Comparison of ENCODE assay signal across 20 mouse cellular contexts in the genomic region with DNA sequence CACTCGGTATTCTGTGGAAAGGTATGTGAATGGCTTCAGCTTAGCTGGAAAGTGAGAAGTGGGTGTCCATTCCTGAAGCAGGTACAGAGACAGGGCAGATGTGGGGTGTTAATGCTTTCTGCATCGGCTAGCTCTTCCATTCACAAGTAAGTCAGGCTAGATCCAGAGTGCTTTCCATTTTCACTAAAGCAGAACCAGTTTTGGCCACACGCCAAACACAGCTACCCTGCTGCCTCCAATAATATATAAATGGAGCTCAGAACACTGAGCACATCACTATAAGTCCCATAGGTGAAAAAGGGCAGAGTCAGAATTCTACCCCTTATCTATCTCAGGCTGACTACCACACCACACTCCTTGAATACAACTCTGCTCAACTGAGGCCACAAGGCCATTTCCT.
DNase-seq lines count a peak whose midpoint lies in the region; ATAC-seq and TF ChIP-seq lines count a peak whose summit lies in the region.
"Had no signal": no experiment of that assay in that cellular context is flagged by ENCODE, and none has a peak within 500 bp of the region (broad histone marks: within the 10 kb centered on the region; RNA-seq: fewer than 3 reads in every experiment).

No protein-coding gene starts in this region.

- no peaks in the 10 kb centered on the region for H3K36me3 ChIP-seq in kidney, adult 2 months (ENCODE audit: control insufficient read depth, insufficient read depth, low read length)
- H3K36me3 ChIP-seq in kidney, embryonic 14.5 days (ENCODE audit: control insufficient read depth, insufficient read depth, low read length): no peaks in the 10 kb centered on the region
- no peaks in the 10 kb centered on the region for H3K36me3 ChIP-seq in lung, embryonic 14.5 days (ENCODE audit: insufficient read depth)
- H3K36me3 ChIP-seq: embryonic facial prominence, embryonic 13.5 days; forebrain, embryonic 12.5 days; G1E; heart, embryonic 12.5 days; hindbrain, embryonic 10.5 days had no signal

- peak; percentile 8 for DNase-seq in adrenal gland, postnatal 10 days
- DNase-seq in adrenal gland, postnatal 25 days: no peak
- peak; percentile 36 for DNase-seq in kidney, adult 2 months
- DNase-seq in lung, embryonic 14.5 days: peak; percentile 31
- no peak for DNase-seq in lung, postnatal 10 days
- peak; percentile 36 to 51 for DNase-seq in kidney, postnatal 4 days
- DNase-seq in urinary bladder, adult 2 months (ENCODE audit: low spot score): no peak
- DNase-seq: adrenal gland, postnatal 14 days; B cell, adult 2 months; cerebellum, adult 8-10 months; gastrocnemius, adult 2 months; gastrocnemius, postnatal 25 days had no signal

- no peak for TF ChIP-seq CTCF in kidney, adult 2 months (conservative IDR thresholded peaks at IDR 0.05; ENCODE audit: insufficient read depth, insufficient read length, low read depth, low read length)
- TF ChIP-seq CTCF in lung, embryonic 14.5 days (IDR thresholded peaks at IDR 0.05; ENCODE audit: low read depth): no peak

- no peak overlapping the region for H3K27ac ChIP-seq in kidney, adult 2 months (ENCODE audit: insufficient read depth, low read depth, low read length)
- no peak overlapping the region for H3K27ac ChIP-seq in kidney, embryonic 14.5 days (ENCODE audit: low read depth, low read length)
- no peak overlapping the region for H3K27ac ChIP-seq in lung, embryonic 14.5 days (ENCODE audit: low read depth)
- H3K27ac ChIP-seq: embryonic facial prominence, embryonic 13.5 days; forebrain, embryonic 12.5 days; gastrocnemius, adult 2 months; hindbrain, embryonic 10.5 days; hindbrain, embryonic 14.5 days had no signal

- no peak for ATAC-seq in kidney, embryonic 14.5 days (ENCODE audit: low FRiP score, low TSS enrichment)
- no peak for ATAC-seq in lung, embryonic 14.5 days (ENCODE audit: insufficient read depth)
- ATAC-seq: CD4-positive, CD25-positive, alpha-beta regulatory T cell, adult 4 months had no signal

- no peaks in the 10 kb centered on the region for H3K9me3 ChIP-seq in kidney, embryonic 14.5 days (ENCODE audit: control insufficient read depth, low read length)
- no peaks in the 10 kb centered on the region for H3K9me3 ChIP-seq in lung, embryonic 14.5 days (ENCODE audit: low read depth, low read length)
- H3K9me3 ChIP-seq: embryonic facial prominence, embryonic 13.5 days; forebrain, embryonic 12.5 days; G1E; heart, embryonic 12.5 days; hindbrain, embryonic 10.5 days had no signal

- no peak overlapping the region for H3K4me3 ChIP-seq in kidney, adult 2 months (ENCODE audit: insufficient read depth, low read depth, low read length)
- H3K4me3 ChIP-seq in kidney, embryonic 14.5 days (ENCODE audit: low read length): no peak overlapping the region
- no peak overlapping the region for H3K4me3 ChIP-seq in lung, embryonic 14.5 days (ENCODE audit: low read depth, low read length)
- H3K4me3 ChIP-seq: embryonic facial prominence, embryonic 13.5 days; forebrain, embryonic 12.5 days; gastrocnemius, adult 2 months; heart, embryonic 12.5 days; hindbrain, embryonic 10.5 days had no signal

- WGBS in kidney, adult 2 months: 60% methylated on average over 3 of the region's 3 CpGs
- 92% methylated on average over 3 of the region's 3 CpGs for WGBS in kidney, embryonic 14.5 days
- 82% methylated on average over 3 of the region's 3 CpGs for WGBS in lung, embryonic 14.5 days

- no peak for TF ChIP-seq POLR2A in kidney, adult 2 months (IDR thresholded peaks at IDR 0.05; ENCODE audit: low read depth, low read length)

- H3K4me2 ChIP-seq in kidney, embryonic 14.5 days (replicated peaks; ENCODE audit: low read depth, low read length): no peak overlapping the region
- H3K4me2 ChIP-seq in lung, embryonic 14.5 days: no peak overlapping the region
- H3K4me2 ChIP-seq: embryonic facial prominence, embryonic 13.5 days; forebrain, embryonic 12.5 days; heart, embryonic 12.5 days; hindbrain, embryonic 14.5 days had no signal

- H3K4me1 ChIP-seq in kidney, adult 2 months (ENCODE audit: control insufficient read depth, insufficient read depth, low read length): peaks cover 21% of the 10 kb centered on the region
- 0 out of 2 replicates have a peak, but pooled peaks cover 3% of the 10 kb centered on the region for H3K4me1 ChIP-seq in kidney, embryonic 14.5 days (ENCODE audit: control insufficient read depth, insufficient read depth, low read length)
- no peaks in the 10 kb centered on the region for H3K4me1 ChIP-seq in lung, embryonic 14.5 days (ENCODE audit: insufficient read depth)

- no peaks in the 10 kb centered on the region for H3K27me3 ChIP-seq in kidney, adult 2 months (replicated peaks; ENCODE audit: control insufficient read depth, insufficient read depth, low read length)
- H3K27me3 ChIP-seq in kidney, embryonic 14.5 days (ENCODE audit: control insufficient read depth, insufficient read depth, low read length): no peaks in the 10 kb centered on the region
- no peaks in the 10 kb centered on the region for H3K27me3 ChIP-seq in lung, embryonic 14.5 days (ENCODE audit: insufficient read depth, low read length)
- H3K27me3 ChIP-seq: embryonic facial prominence, embryonic 13.5 days; forebrain, embryonic 12.5 days; heart, embryonic 12.5 days had no signal

- no peak overlapping the region for H3K9ac ChIP-seq in kidney, embryonic 14.5 days (ENCODE audit: low read depth, low read length)
- H3K9ac ChIP-seq in lung, embryonic 14.5 days: no peak overlapping the region
- H3K9ac ChIP-seq: embryonic facial prominence, embryonic 13.5 days; forebrain, embryonic 12.5 days; heart, embryonic 12.5 days; hindbrain, embryonic 14.5 days had no signal

Comparison
In these comparisons a context has a peak if more than half of its experiments do, and no peak if none do; other contexts are left out.
1. DNase-seq: peak in adrenal gland, postnatal 10 days (single experiment), kidney, adult 2 months (single experiment), lung, embryonic 14.5 days (single experiment) and kidney, postnatal 4 days (2 of 2); none in adrenal gland, postnatal 25 days (single experiment), lung, postnatal 10 days (single experiment) and urinary bladder, adult 2 months (single experiment).